Mouse (Mus musculus): ENCODE data around the gene Mef2c. TPM values are rescaled to one million over a fixed set of nuclear protein-coding genes. Genes with fewer than 3 reads are reported as not detected.

Mef2c gene
- polyA plus RNA-seq, 1 experiment = 14.3 TPM

DNA sequence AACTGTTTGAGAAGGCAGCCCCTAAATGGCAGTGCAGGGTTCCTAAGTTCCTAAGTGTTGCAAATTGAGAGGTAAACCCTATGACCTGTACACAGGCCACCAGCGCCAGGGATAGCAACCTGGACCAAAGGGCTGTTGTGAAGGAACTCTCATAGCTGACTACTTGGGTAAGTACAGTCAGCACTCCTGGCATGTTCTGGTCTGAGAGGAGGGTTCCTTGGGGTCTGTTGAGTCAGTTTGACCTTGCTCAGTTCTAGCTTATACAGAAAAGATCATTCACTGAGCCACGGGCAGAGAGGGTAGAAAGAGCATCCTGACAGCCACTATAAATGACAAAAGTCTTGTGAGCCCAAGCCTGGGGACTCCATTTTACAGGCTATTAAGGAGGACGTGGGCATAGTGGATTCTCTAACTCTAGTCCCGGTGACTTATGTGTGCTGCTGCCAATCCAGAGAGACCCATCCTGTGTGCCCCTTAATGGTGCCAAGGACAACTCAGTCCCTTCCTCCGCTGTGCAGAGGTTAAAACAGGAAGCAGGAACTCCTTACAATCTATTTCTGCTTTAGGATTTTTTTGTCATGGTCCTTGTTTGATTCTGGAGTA, 209.0 kb downstream of the Mef2c start:
- no peaks in the 10 kb centered on the region for H3K4me1 ChIP-seq (ENCODE audit: control insufficient read depth, insufficient read depth, insufficient read length, low read length)
- no peak overlapping the region for H3K27ac ChIP-seq (replicated peaks; ENCODE audit: low read depth, low read length)
- no peak overlapping the region for H3K4me3 ChIP-seq (ENCODE audit: insufficient read depth, low read depth, low read length)

DNA sequence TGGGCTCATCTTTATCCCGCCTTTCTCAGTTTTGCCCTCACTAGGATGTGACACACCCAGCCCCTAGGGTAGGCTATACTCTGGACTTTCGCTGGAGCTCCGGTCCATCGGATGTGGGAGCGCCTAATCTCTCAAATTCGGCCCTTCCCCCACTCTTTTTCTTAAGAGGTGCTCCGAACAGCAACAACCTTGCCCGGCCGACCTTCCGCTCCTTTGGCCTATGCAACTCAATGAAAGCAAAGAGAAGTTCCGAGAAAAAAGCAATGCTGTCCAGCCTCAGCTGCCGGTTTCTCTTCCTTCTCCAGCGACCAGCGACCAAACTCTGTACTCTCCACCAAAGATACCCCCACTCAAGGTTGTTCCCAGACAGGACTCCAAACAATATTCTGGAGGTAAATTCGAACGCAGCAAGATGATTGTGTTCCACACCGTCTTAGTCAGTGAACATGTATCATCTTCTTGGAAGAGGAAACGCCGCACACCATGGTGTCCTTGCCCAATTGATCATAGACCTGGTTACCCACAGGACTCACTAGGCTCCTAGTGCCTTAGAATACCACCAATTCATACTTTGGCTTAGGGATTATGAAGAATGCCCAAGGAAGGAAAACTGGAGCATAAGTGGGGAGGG, 209.9 kb downstream of the Mef2c start:
- Histone ChIP-seq H3K4me3 (ENCODE audit: insufficient read depth, low read depth, low read length) (no peak overlapping the region), H3K4me1 (ENCODE audit: control insufficient read depth, insufficient read depth, insufficient read length, low read length) (no peaks in the 10 kb centered on the region), H3K27ac (replicated peaks; ENCODE audit: low read depth, low read length) (no peak overlapping the region)

DNA sequence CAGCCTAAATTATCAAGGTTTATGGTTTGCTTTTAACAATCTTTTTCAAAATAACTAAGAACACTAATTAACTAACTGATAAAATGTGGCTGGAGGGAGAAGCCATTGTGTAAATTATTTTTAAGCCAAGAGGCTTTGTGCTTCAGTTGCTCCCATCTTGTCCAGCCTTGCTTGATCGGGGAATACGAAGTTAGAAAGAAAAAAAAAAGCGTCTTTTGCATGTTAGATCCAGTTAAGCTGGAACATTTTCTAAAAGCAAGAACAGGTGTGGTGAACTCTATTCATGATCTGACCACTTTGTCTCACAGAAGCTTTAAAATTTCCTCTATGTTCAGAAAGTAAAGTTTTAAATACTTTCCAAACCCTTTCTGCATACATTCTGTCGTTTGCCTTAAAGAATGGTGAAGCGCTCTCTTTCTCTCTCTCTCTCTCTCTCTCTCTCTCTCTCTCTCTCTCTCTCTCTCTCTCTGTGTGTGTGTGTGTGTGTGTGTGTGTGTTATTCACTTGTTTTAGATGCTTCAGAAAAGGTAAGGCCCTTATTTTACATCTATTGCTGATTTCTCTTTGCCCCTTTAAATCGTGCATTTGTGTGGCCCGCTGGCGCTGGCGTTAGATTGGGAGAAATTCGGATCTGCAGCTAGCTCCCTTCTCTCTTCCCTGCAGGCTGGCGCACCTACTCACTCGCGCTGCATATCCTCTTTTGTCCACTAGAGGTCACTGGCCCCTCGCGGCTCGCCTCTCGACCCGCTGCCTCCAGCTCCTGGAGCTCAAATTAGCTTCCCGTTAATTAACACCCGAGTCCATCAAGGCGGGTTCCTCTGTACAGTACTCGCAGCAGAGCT, 210.9 kb downstream of the Mef2c start:
- H3K27ac ChIP-seq (replicated peaks; ENCODE audit: low read depth, low read length) = no peak overlapping the region
- no peak overlapping the region for H3K4me3 ChIP-seq (ENCODE audit: insufficient read depth, low read depth, low read length)
- no peaks in the 10 kb centered on the region for H3K4me1 ChIP-seq (ENCODE audit: control insufficient read depth, insufficient read depth, insufficient read length, low read length)

DNA sequence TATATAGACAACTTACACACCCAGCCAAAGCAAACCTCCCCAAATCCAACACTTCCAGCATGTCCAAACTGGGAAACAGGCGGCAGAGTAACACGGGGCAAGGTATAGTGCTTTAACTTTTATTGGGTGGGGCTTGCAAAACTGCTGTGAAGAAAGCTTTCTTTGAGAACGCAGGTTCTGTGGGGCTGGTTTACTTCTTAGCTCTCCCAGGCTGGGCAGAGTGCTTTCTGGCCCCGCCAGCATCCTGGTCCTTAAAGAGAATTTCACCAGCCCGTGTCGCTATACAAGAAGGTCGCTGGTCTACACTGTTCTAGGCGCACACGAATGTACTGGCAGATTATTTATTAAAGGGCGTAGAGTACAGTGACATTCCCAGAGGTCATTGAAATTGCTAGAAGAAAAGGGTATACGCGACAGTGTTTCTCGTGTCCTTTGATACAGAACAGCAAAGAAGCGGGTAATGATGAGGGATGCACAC, 211.5 kb downstream of the Mef2c start:
- H3K4me1 ChIP-seq (ENCODE audit: control insufficient read depth, insufficient read depth, insufficient read length, low read length) = no peaks in the 10 kb centered on the region
- no peak overlapping the region for H3K27ac ChIP-seq (replicated peaks; ENCODE audit: low read depth, low read length)
- H3K4me3 ChIP-seq (ENCODE audit: insufficient read depth, low read depth, low read length) = no peak overlapping the region

DNA sequence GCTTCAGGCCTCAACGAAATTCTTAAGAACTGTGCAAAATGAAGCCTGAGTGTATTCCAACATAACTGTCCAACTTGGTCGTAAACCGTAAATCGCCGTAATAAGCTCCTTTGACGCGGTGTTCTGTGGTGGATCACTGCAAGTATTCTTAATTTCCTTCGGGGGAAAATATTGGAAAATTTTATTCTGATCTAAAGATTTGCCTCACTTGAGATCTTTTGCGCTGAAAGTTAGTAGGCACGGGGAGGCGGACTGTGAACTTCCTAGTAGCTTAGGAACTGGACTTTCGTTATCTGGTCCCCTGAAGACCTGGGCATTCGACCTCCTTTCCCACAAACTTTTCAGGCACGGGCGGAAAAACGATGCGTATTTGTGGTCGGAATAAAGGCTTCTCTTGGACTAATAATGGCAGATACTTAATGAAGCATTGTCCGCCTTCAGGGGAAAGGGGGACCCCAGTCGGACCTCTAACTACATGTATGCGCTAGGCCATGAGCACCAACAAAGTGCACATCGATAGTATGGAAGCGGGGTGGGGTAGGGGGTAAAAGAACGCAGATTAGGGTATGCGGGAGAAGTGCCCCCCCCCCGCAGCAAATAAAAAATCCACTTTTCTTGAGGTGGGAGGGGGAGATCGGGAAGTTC, 212.3 kb downstream of the Mef2c start:
- Histone ChIP-seq H3K4me3 (ENCODE audit: insufficient read depth, low read depth, low read length) (no peak overlapping the region), H3K27ac (replicated peaks; ENCODE audit: low read depth, low read length) (no peak overlapping the region), H3K4me1 (ENCODE audit: control insufficient read depth, insufficient read depth, insufficient read length, low read length) (no peaks in the 10 kb centered on the region)
